10 mouse cellular contexts compared by ENCODE assay signal in genomic region chr6:75602536-75603279, GRCm38 (mm10).
DNase-seq lines count a peak whose midpoint lies in the region; ATAC-seq lines count a peak whose summit lies in the region.
"Had no signal": no experiment of that assay in that cellular context is flagged by ENCODE, and none has a peak within 500 bp of the region (broad histone marks: within the 10 kb centered on the region; RNA-seq: fewer than 3 reads in every experiment).

No protein-coding gene starts in this region.

- H3K27ac ChIP-seq in hindbrain, embryonic 12.5 days, result no peak overlapping the region
- H3K27ac ChIP-seq in neural tube, embryonic 14.5 days (ENCODE audit: low read depth, low read length), result no peak overlapping the region
- H3K27ac ChIP-seq: heart, embryonic 15.5 days had no signal

- peak; percentile 5 to 17 for DNase-seq in layer of hippocampus, adult 18-20 months (ENCODE audit: low spot score in 2 of 2)
- DNase-seq in layer of hippocampus, adult 9-10 months (ENCODE audit: low spot score), result no peak
- DNase-seq in cerebellum, postnatal 14 days, result peak; percentile 71 to 83
- DNase-seq in left cerebral cortex, adult 11 months (ENCODE audit: low spot score), result no peak
- DNase-seq in thymus, postnatal 14 days, result no peak

- no peaks in the 10 kb centered on the region for H3K9me3 ChIP-seq in hindbrain, embryonic 12.5 days (replicated peaks)
- no peaks in the 10 kb centered on the region for H3K9me3 ChIP-seq in neural tube, embryonic 14.5 days (ENCODE audit: control insufficient read depth, low read length)
- H3K9me3 ChIP-seq: heart, embryonic 15.5 days had no signal

- peak overlapping the region; percentile 19 for H3K4me2 ChIP-seq in hindbrain, embryonic 12.5 days (replicated peaks)
- no peak overlapping the region for H3K4me2 ChIP-seq in neural tube, embryonic 14.5 days (ENCODE audit: low read depth, low read length)
- H3K4me2 ChIP-seq: heart, embryonic 15.5 days had no signal

- no peak overlapping the region for H3K4me3 ChIP-seq in hindbrain, embryonic 12.5 days
- no peak overlapping the region for H3K4me3 ChIP-seq in neural tube, embryonic 14.5 days (ENCODE audit: low read depth, low read length)
- H3K4me3 ChIP-seq: heart, embryonic 15.5 days; megakaryocyte, embryonic 14.5 days had no signal

- WGBS in hindbrain, embryonic 12.5 days, result 8% methylated on average over 11 of the region's 11 CpGs
- WGBS in neural tube, embryonic 14.5 days, result 6% methylated on average over 11 of the region's 11 CpGs

- peak; percentile 79 for ATAC-seq in hindbrain, embryonic 12.5 days (ENCODE audit: low FRiP score)
- peak; percentile 82; the same call in 1 of the 2 replicates for ATAC-seq in neural tube, embryonic 14.5 days (ENCODE audit: low read depth)
- no peak for ATAC-seq in erythroblast, adult 5-6 weeks (replicated peaks; ENCODE audit: low FRiP score, poor library complexity, severe bottlenecking)

- no peak overlapping the region for H3K9ac ChIP-seq in hindbrain, embryonic 12.5 days
- no peak overlapping the region for H3K9ac ChIP-seq in neural tube, embryonic 14.5 days (replicated peaks; ENCODE audit: low read depth, low read length)
- H3K9ac ChIP-seq: heart, embryonic 15.5 days had no signal

- H3K4me1 ChIP-seq in hindbrain, embryonic 12.5 days, result peaks cover 4% of the 10 kb centered on the region
- H3K4me1 ChIP-seq in neural tube, embryonic 14.5 days (ENCODE audit: control insufficient read depth, insufficient read depth, low read length), result peaks cover 3% of the 10 kb centered on the region; the same call in 1 of the 2 replicates
- H3K4me1 ChIP-seq: heart, embryonic 15.5 days; megakaryocyte, embryonic 14.5 days had no signal

- no peaks in the 10 kb centered on the region for H3K36me3 ChIP-seq in hindbrain, embryonic 12.5 days
- no peaks in the 10 kb centered on the region for H3K36me3 ChIP-seq in neural tube, embryonic 14.5 days (ENCODE audit: control insufficient read depth, insufficient read depth, low read length)
- H3K36me3 ChIP-seq: heart, embryonic 15.5 days had no signal

- no peaks in the 10 kb centered on the region for H3K27me3 ChIP-seq in hindbrain, embryonic 12.5 days
- H3K27me3 ChIP-seq in neural tube, embryonic 14.5 days (ENCODE audit: control insufficient read depth, insufficient read depth, low read length), result no peaks in the 10 kb centered on the region
- H3K27me3 ChIP-seq: heart, embryonic 15.5 days; megakaryocyte, embryonic 14.5 days had no signal

Comparison
In these comparisons a context has a peak if more than half of its experiments do, and no peak if none do; other contexts are left out.
1. DNase-seq: peak in layer of hippocampus, adult 18-20 months (2 of 2) and cerebellum, postnatal 14 days (2 of 2); none in layer of hippocampus, adult 9-10 months (single experiment), left cerebral cortex, adult 11 months (single experiment) and thymus, postnatal 14 days (single experiment).